Mouse (Mus musculus) small intestine, adult 2 months (tissue): ENCODE data around the gene Pex12. TPM values are rescaled to one million over a fixed set of nuclear protein-coding genes. Genes with fewer than 3 reads are reported as not detected.
"Not testable (repeated sequence)": the region's sequence is repeated elsewhere in the genome, so short reads cannot be mapped to it uniquely, and the experiment has no call there.

Source experiments
- H3K27ac ChIP-seq: fragments of 200-500 bp; 2 replicates; pipeline ENCODE4 v1.5.1; 2012; ENCODE audit warnings: low read depth, low read length, control low read depth, inconsistent platforms; ENCODE audit not compliant: insufficient read depth
- H3K27me3 ChIP-seq: fragments of 200-500 bp; 2 replicates; pipeline ENCODE4 v1.6.1; 2012; ENCODE audit warnings: mild to moderate bottlenecking, moderate library complexity, low read length, inconsistent platforms; ENCODE audit not compliant: control insufficient read depth, insufficient read depth
- H3K36me3 ChIP-seq: fragments of 200-500 bp; 2 replicates; pipeline ENCODE4 v1.6.1; 2012; ENCODE audit warnings: mild to moderate bottlenecking, low read length, control low read depth, inconsistent platforms; ENCODE audit not compliant: control insufficient read depth, insufficient read depth
- H3K4me1 ChIP-seq: fragments of 200-500 bp; 2 replicates; pipeline ENCODE4 v1.6.1; 2012; ENCODE audit warnings: low read length, inconsistent platforms, mixed read lengths; ENCODE audit not compliant: control insufficient read depth, insufficient read depth, insufficient read length
- H3K4me3 ChIP-seq: fragments of 200-500 bp; 2 replicates; pipeline ENCODE4 v1.5.1; 2012; ENCODE audit warnings: low read depth, mild to moderate bottlenecking, control low read depth, inconsistent platforms, low read length, moderate library complexity
- CTCF ChIP-seq: fragments of 200-500 bp; IDR thresholded peaks from 2 replicates; pipeline ENCODE4 v1.5.1; 2012; ENCODE audit warnings: low read depth, mild to moderate bottlenecking, control low read depth, inconsistent platforms, low read length, moderate library complexity, mixed read lengths; ENCODE audit not compliant: insufficient replicate concordance, insufficient read length; ENCODE audit errors: extremely low read depth
- POLR2A ChIP-seq: fragments of 200-500 bp; IDR thresholded peaks from 2 replicates; pipeline ENCODE4 v1.6.1; 2012; ENCODE audit warnings: low read depth, mild to moderate bottlenecking, control low read depth, inconsistent platforms, low read length, moderate library complexity
- WGBS: fragments of 180-500 bp; shearing (Covaris S2); methylation state at CpG from one replicate; pipeline ENCODE4 v1.1.7; 2018; 5-methylcytosine and 5-hydroxymethylcytosine counted together
- polyA plus RNA-seq: library from polyadenylated mRNA; depleted of rRNA; stranded (reverse); fragments of >200 nt; gene quantifications from 2 replicates; pipeline ENCODE4 v1.2.3, GENCODE M21; 2012; rRNA removed

Gene Pex12
- polyA plus RNA-seq, 1 experiment: 3.8 TPM

GRCm38 (mm10) chr11:83270842-83271150 is 31.6 kb downstream of the Pex12 start:
- H3K27me3 ChIP-seq: no peaks in the 10 kb centered on the region
- H3K4me1 ChIP-seq: no peaks in the 10 kb centered on the region
- no peak overlapping the region for H3K27ac ChIP-seq

GRCm38 (mm10) chr11:83263146-83263545 is 39.2 kb downstream of the Pex12 start:
- Histone ChIP-seq H3K4me3 (no peak overlapping the region), H3K4me1 (no peaks in the 10 kb centered on the region), H3K27me3 (no peaks in the 10 kb centered on the region), H3K27ac (no peak overlapping the region), H3K36me3 (no peaks in the 10 kb centered on the region)
- WGBS: 61% methylated on average over 3 of the region's 3 CpGs
- TF ChIP-seq CTCF: no peak
- TF ChIP-seq POLR2A: no peak

More at GRCm38 (mm10) chr11:83270842-83271150, 31.6 kb downstream of the Pex12 start:
- Histone ChIP-seq H3K36me3 (no peaks in the 10 kb centered on the region), H3K4me3 (peak overlapping the region; percentile 61)
- TF ChIP-seq POLR2A (no peak), CTCF (no peak)
- WGBS: 2% methylated on average over 6 of the region's 6 CpGs

- TF ChIP-seq POLR2A (no peak), CTCF (no peak)
- WGBS: 96% methylated on average over 1 of the region's 1 CpGs
- Histone ChIP-seq H3K27ac (no peak overlapping the region), H3K4me1 (no peaks in the 10 kb centered on the region), H3K36me3 (no peaks in the 10 kb centered on the region), H3K27me3 (no peaks in the 10 kb centered on the region), H3K4me3 (no peak overlapping the region)
These were observed 39.7 kb downstream of the Pex12 start for GRCm38 (mm10) chr11:83262673-83263072.

GRCm38 (mm10) chr11:83257211-83257610 is 45.2 kb downstream of the Pex12 start:
- not testable (repeated sequence) for H3K36me3 ChIP-seq, H3K27me3 ChIP-seq, H3K27ac ChIP-seq, H3K4me3 ChIP-seq, H3K4me1 ChIP-seq
- WGBS: 17% methylated on average over 5 of the region's 5 CpGs

Other genes starting within 250 kb of the Pex12 start
- gene Slfn2, start 237.5 kb downstream of the Pex12 start, polyA plus RNA-seq: 3.4 and 4.2 TPM in 2 replicates
- gene Slfn1, start 185.7 kb downstream of the Pex12 start, polyA plus RNA-seq: 0.18 and 0.81 TPM in 2 replicates
- gene Slfn4, start 127.4 kb downstream of the Pex12 start, polyA plus RNA-seq: 0.37 and 0.47 TPM in 2 replicates
- gene Slfn3, start 111.3 kb downstream of the Pex12 start, polyA plus RNA-seq: 0.09 TPM in 1 of 2 replicates, not detected in the other
- not detected in 2 replicates for gene Slfn14, start 15.9 kb downstream of the Pex12 start, polyA plus RNA-seq
- 11.3 and 27.1 TPM in 2 replicates for gene Ap2b1, start 3.6 kb downstream of the Pex12 start, polyA plus RNA-seq
- 0.80 and 0.93 TPM in 2 replicates for gene Rasl10b, start 106.6 kb upstream of the Pex12 start, polyA plus RNA-seq
- gene Gas2l2, start 126.9 kb upstream of the Pex12 start, polyA plus RNA-seq: 0.06 and 0.18 TPM in 2 replicates
- gene 1700020L24Rik, start 135.1 kb upstream of the Pex12 start, polyA plus RNA-seq: 0.94 and 1.4 TPM in 2 replicates
- 10.5 and 12.0 TPM in 2 replicates for gene Mmp28, start 160.5 kb upstream of the Pex12 start, polyA plus RNA-seq
- gene Taf15, start 170.5 kb upstream of the Pex12 start, polyA plus RNA-seq: 2.6 and 6.1 TPM in 2 replicates
- not detected in 2 replicates for gene Heatr9, start 219.6 kb upstream of the Pex12 start, polyA plus RNA-seq
- gene Ccl5, start 227.9 kb upstream of the Pex12 start, polyA plus RNA-seq: 828 and 1,080 TPM in 2 replicates